Mouse (Mus musculus): ENCODE results near the gene Hmga2. TPM values are rescaled to one million over a fixed set of nuclear protein-coding genes. Genes with fewer than 3 reads are reported as not detected.

The Hmga2 gene
- polyA plus RNA-seq, 1 experiment from 2014 or later: 0.43 TPM

DNA sequence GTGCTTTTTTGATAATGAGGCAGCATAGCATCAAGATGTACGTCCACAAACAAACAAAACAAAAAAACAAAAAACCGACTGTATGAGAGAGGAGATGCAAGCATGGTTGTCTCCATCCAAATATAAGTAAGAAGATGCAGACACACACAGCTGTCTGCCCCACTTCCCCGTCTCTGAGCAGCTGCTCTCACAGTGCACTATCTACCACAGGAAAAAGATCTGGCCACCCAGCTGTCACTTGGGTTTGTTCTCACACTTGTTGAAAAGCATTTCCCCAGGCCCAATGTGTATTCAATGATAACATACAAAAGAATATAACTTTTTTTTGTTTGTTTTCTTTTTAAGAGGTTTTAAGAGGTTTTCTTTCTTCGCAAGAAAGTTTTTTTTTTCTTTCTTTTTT, 65.3 kb downstream of the Hmga2 start:
- Histone ChIP-seq H3K27ac (ENCODE audit: low read depth) (no peak overlapping the region), H3K36me3 (replicated peaks; ENCODE audit: insufficient read depth, low read length) (no peaks in the 10 kb centered on the region), H3K27me3 (ENCODE audit: insufficient read depth, low read length) (no peaks in the 10 kb centered on the region), H3K4me1 (ENCODE audit: insufficient read depth) (no peaks in the 10 kb centered on the region), H3K4me3 (ENCODE audit: low read depth, low read length) (no peak overlapping the region), H3K4me2 (ENCODE audit: low read depth, low read length) (no peak overlapping the region), H3K9me3 (ENCODE audit: low read length) (no peaks in the 10 kb centered on the region), H3K9ac (replicated peaks) (no peak overlapping the region)
- ATAC-seq (no peak), DNase-seq (no peak)
- TF ChIP-seq CTCF (IDR thresholded peaks at IDR 0.05; ENCODE audit: low read depth): no peak
- TF ChIP-seq EP300 (IDR thresholded peaks at IDR 0.05; ENCODE audit: low read depth): no peak
- 48% methylated on average over 4 of the region's 4 CpGs for WGBS (ENCODE audit: insufficient replicate concordance)

DNA sequence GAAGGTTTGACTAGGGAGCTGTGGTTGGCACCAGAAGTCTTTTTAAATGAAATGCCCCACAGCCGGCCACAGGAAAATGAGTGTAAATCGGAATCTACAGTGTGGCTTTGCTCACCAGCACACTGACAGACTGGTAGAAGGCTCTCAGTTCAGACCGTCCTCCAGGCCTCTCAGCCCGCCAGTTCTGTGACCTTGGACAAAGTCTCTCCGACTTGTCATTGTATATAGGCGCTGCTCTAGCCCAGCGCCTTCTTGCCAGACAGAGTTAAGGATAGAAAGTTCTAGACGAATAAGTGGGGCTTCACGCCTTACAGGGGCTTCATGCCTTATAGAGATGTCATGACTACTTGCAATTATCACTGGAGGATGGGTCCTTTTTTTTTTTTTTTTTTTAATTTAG, 67.1 kb downstream of the Hmga2 start:
- 78% methylated on average over 9 of the region's 9 CpGs for WGBS (ENCODE audit: insufficient replicate concordance)
- no peak for DNase-seq
- TF ChIP-seq CTCF (IDR thresholded peaks at IDR 0.05; ENCODE audit: low read depth) (no peak), EP300 (IDR thresholded peaks at IDR 0.05; ENCODE audit: low read depth) (no peak)
- Histone ChIP-seq H3K9me3 (ENCODE audit: low read length) (no peaks in the 10 kb centered on the region), H3K4me3 (ENCODE audit: low read depth, low read length) (no peak overlapping the region), H3K9ac (replicated peaks) (no peak overlapping the region), H3K27me3 (ENCODE audit: insufficient read depth, low read length) (no peaks in the 10 kb centered on the region), H3K36me3 (replicated peaks; ENCODE audit: insufficient read depth, low read length) (no peaks in the 10 kb centered on the region), H3K27ac (ENCODE audit: low read depth) (no peak overlapping the region), H3K4me1 (ENCODE audit: insufficient read depth) (no peaks in the 10 kb centered on the region), H3K4me2 (ENCODE audit: low read depth, low read length) (no peak overlapping the region)
- ATAC-seq: no peak

- Histone ChIP-seq H3K9me3 (ENCODE audit: low read length) (no peaks in the 10 kb centered on the region), H3K9ac (replicated peaks) (no peak overlapping the region), H3K27me3 (ENCODE audit: insufficient read depth, low read length) (no peaks in the 10 kb centered on the region), H3K36me3 (replicated peaks; ENCODE audit: insufficient read depth, low read length) (no peaks in the 10 kb centered on the region), H3K27ac (ENCODE audit: low read depth) (no peak overlapping the region), H3K4me2 (ENCODE audit: low read depth, low read length) (no peak overlapping the region), H3K4me3 (ENCODE audit: low read depth, low read length) (no peak overlapping the region), H3K4me1 (ENCODE audit: insufficient read depth) (no peaks in the 10 kb centered on the region)
- no peak for TF ChIP-seq CTCF (IDR thresholded peaks at IDR 0.05; ENCODE audit: low read depth)
- TF ChIP-seq EP300 (IDR thresholded peaks at IDR 0.05; ENCODE audit: low read depth): no peak
- WGBS (ENCODE audit: insufficient replicate concordance): 73% methylated on average over 9 of the region's 9 CpGs
- no peak for ATAC-seq
- no peak for DNase-seq
Measured at GRCm38 (mm10) chr10:120407230-120407629, 69.0 kb downstream of the Hmga2 start.

- ATAC-seq (no peak), DNase-seq (no peak)
- no peak overlapping the region for H3K4me2 ChIP-seq (ENCODE audit: low read depth, low read length)
- WGBS (ENCODE audit: insufficient replicate concordance): 80% methylated on average over 9 of the region's 9 CpGs
- H3K4me1 ChIP-seq (ENCODE audit: insufficient read depth): no peaks in the 10 kb centered on the region
- no peaks in the 10 kb centered on the region for H3K9me3 ChIP-seq (ENCODE audit: low read length)
- H3K4me3 ChIP-seq (ENCODE audit: low read depth, low read length): no peak overlapping the region
- H3K27ac ChIP-seq (ENCODE audit: low read depth): no peak overlapping the region
- TF ChIP-seq EP300 (IDR thresholded peaks at IDR 0.05; ENCODE audit: low read depth): no peak
- H3K9ac ChIP-seq (replicated peaks): no peak overlapping the region
- H3K27me3 ChIP-seq (ENCODE audit: insufficient read depth, low read length): no peaks in the 10 kb centered on the region
- no peaks in the 10 kb centered on the region for H3K36me3 ChIP-seq (replicated peaks; ENCODE audit: insufficient read depth, low read length)
Measured at GRCm38 (mm10) chr10:120406038-120406437, 70.2 kb downstream of the Hmga2 start.

- TF ChIP-seq CTCF (IDR thresholded peaks at IDR 0.05; ENCODE audit: low read depth) (peak; percentile 29; the same call in 1 of the 2 replicates), EP300 (IDR thresholded peaks at IDR 0.05; ENCODE audit: low read depth) (no peak)
- Histone ChIP-seq H3K27me3 (ENCODE audit: insufficient read depth, low read length) (no peaks in the 10 kb centered on the region), H3K9ac (replicated peaks) (no peak overlapping the region), H3K4me1 (ENCODE audit: insufficient read depth) (no peaks in the 10 kb centered on the region), H3K9me3 (ENCODE audit: low read length) (no peaks in the 10 kb centered on the region), H3K36me3 (replicated peaks; ENCODE audit: insufficient read depth, low read length) (no peaks in the 10 kb centered on the region), H3K4me3 (ENCODE audit: low read depth, low read length) (no peak overlapping the region), H3K4me2 (ENCODE audit: low read depth, low read length) (no peak overlapping the region), H3K27ac (ENCODE audit: low read depth) (no peak overlapping the region)
- no peak for DNase-seq
- 84% methylated on average over 4 of the region's 4 CpGs for WGBS (ENCODE audit: insufficient replicate concordance)
- no peak for ATAC-seq
Measured at GRCm38 (mm10) chr10:120405322-120405721, 70.9 kb downstream of the Hmga2 start.

GRCm38 (mm10) chr10:120402966-120403365, 73.3 kb downstream of the Hmga2 start:
- H3K27me3 ChIP-seq (ENCODE audit: insufficient read depth, low read length): no peaks in the 10 kb centered on the region
- ATAC-seq: no peak
- H3K27ac ChIP-seq (ENCODE audit: low read depth): no peak overlapping the region
- no peak overlapping the region for H3K4me3 ChIP-seq (ENCODE audit: low read depth, low read length)
- H3K4me1 ChIP-seq (ENCODE audit: insufficient read depth): no peaks in the 10 kb centered on the region
- no peak overlapping the region for H3K9ac ChIP-seq (replicated peaks)
- H3K4me2 ChIP-seq (ENCODE audit: low read depth, low read length): no peak overlapping the region
- WGBS (ENCODE audit: insufficient replicate concordance): 58% methylated on average over 5 of the region's 5 CpGs
- H3K9me3 ChIP-seq (ENCODE audit: low read length): no peaks in the 10 kb centered on the region
- no peak for DNase-seq
- H3K36me3 ChIP-seq (replicated peaks; ENCODE audit: insufficient read depth, low read length): no peaks in the 10 kb centered on the region
- TF ChIP-seq EP300 (IDR thresholded peaks at IDR 0.05; ENCODE audit: low read depth) (no peak), CTCF (IDR thresholded peaks at IDR 0.05; ENCODE audit: low read depth) (no peak)

- H3K4me2 ChIP-seq (ENCODE audit: low read depth, low read length): no peak overlapping the region
- WGBS (ENCODE audit: insufficient replicate concordance): 68% methylated on average over 8 of the region's 8 CpGs
- H3K4me3 ChIP-seq (ENCODE audit: low read depth, low read length): no peak overlapping the region
- H3K27ac ChIP-seq (ENCODE audit: low read depth): no peak overlapping the region
- no peak overlapping the region for H3K9ac ChIP-seq (replicated peaks)
- H3K36me3 ChIP-seq (replicated peaks; ENCODE audit: insufficient read depth, low read length): no peaks in the 10 kb centered on the region
- no peaks in the 10 kb centered on the region for H3K4me1 ChIP-seq (ENCODE audit: insufficient read depth)
- ATAC-seq (no peak), DNase-seq (no peak)
- TF ChIP-seq EP300 (IDR thresholded peaks at IDR 0.05; ENCODE audit: low read depth): no peak
- TF ChIP-seq CTCF (IDR thresholded peaks at IDR 0.05; ENCODE audit: low read depth): no peak
- no peaks in the 10 kb centered on the region for H3K9me3 ChIP-seq (ENCODE audit: low read length)
- no peaks in the 10 kb centered on the region for H3K27me3 ChIP-seq (ENCODE audit: insufficient read depth, low read length)
Measured at GRCm38 (mm10) chr10:120401787-120402186, 74.5 kb downstream of the Hmga2 start.
